In genomic region chr3:138517881-138518280, GRCm38 (mm10) we compare ENCODE assay signal across 8 mouse cellular contexts. TPM values are rescaled to one million over a fixed set of nuclear protein-coding genes. Genes with fewer than 3 reads are reported as not detected.
DNase-seq lines count a peak whose midpoint lies in the region; ATAC-seq and TF ChIP-seq lines count a peak whose summit lies in the region.

No protein-coding gene starts in this region.

- peak; percentile 86 for ATAC-seq in megakaryocyte progenitor cell, adult 5-6 weeks (replicated peaks; ENCODE audit: poor library complexity)
- no peak for ATAC-seq in midbrain, embryonic 14.5 days (ENCODE audit: low FRiP score, low TSS enrichment)
- no peak for ATAC-seq in hindbrain, embryonic 16.5 days

- WGBS in cerebellum, adult 2 months = 73% methylated on average over 3 of the region's 3 CpGs
- WGBS in thymus, adult 2 months = 81% methylated on average over 3 of the region's 3 CpGs
- WGBS in midbrain, embryonic 14.5 days = 82% methylated on average over 3 of the region's 3 CpGs
- WGBS in hindbrain, embryonic 16.5 days = 70% methylated on average over 3 of the region's 3 CpGs

- no peak overlapping the region for H3K27ac ChIP-seq in cerebellum, adult 2 months (ENCODE audit: insufficient read depth, low read length)
- H3K27ac ChIP-seq in thymus, adult 2 months (ENCODE audit: control insufficient read depth, insufficient read depth, low read length) = no peak overlapping the region
- H3K27ac ChIP-seq in midbrain, embryonic 14.5 days (replicated peaks; ENCODE audit: low read depth, low read length) = no peak overlapping the region
- no peak overlapping the region for H3K27ac ChIP-seq in hindbrain, embryonic 16.5 days (ENCODE audit: low read depth, low read length)

- no peak overlapping the region for H3K4me3 ChIP-seq in cerebellum, adult 2 months (replicated peaks; ENCODE audit: insufficient read depth, low read depth, low read length)
- no peak overlapping the region for H3K4me3 ChIP-seq in thymus, adult 2 months (ENCODE audit: control insufficient read depth, insufficient read depth, low read length)
- no peak overlapping the region for H3K4me3 ChIP-seq in midbrain, embryonic 14.5 days (replicated peaks; ENCODE audit: low read depth, low read length)
- H3K4me3 ChIP-seq in hindbrain, embryonic 16.5 days (ENCODE audit: low read length) = no peak overlapping the region

- TF ChIP-seq POLR2A in cerebellum, adult 2 months (IDR thresholded peaks at IDR 0.05; ENCODE audit: borderline replicate concordance, insufficient read depth, low read length) = no peak
- no peak for TF ChIP-seq POLR2A in thymus, adult 2 months (IDR thresholded peaks at IDR 0.05; ENCODE audit: control insufficient read depth, extremely low read depth, insufficient read depth, low read length, poor library complexity)

- H3K4me1 ChIP-seq in cerebellum, adult 2 months (ENCODE audit: control insufficient read depth, insufficient read depth, low read length) = no peaks in the 10 kb centered on the region
- peaks cover 3% of the 10 kb centered on the region for H3K4me1 ChIP-seq in thymus, adult 2 months (replicated peaks; ENCODE audit: control insufficient read depth, insufficient read depth, low read length)
- peaks cover 11% of the 10 kb centered on the region for H3K4me1 ChIP-seq in midbrain, embryonic 14.5 days (ENCODE audit: control insufficient read depth, insufficient read depth, low read length)
- H3K4me1 ChIP-seq in hindbrain, embryonic 16.5 days (ENCODE audit: control insufficient read depth, insufficient read depth, low read depth, low read length) = no peaks in the 10 kb centered on the region

- 0 out of 2 replicates have a peak, but pooled peaks have one; percentile 6 for TF ChIP-seq CTCF in cerebellum, adult 2 months (IDR thresholded peaks at IDR 0.05; ENCODE audit: borderline replicate concordance, insufficient read depth, low read depth, low read length)
- TF ChIP-seq CTCF in thymus, adult 2 months (IDR thresholded peaks at IDR 0.05; ENCODE audit: borderline replicate concordance, control insufficient read depth, extremely low read depth, insufficient read depth, low read length, poor library complexity) = no peak

- H3K36me3 ChIP-seq in thymus, adult 2 months (ENCODE audit: control insufficient read depth, insufficient read depth, low read length) = no peaks in the 10 kb centered on the region
- no peaks in the 10 kb centered on the region for H3K36me3 ChIP-seq in midbrain, embryonic 14.5 days (ENCODE audit: control insufficient read depth, insufficient read depth, low read length)
- H3K36me3 ChIP-seq in hindbrain, embryonic 16.5 days (ENCODE audit: control insufficient read depth, insufficient read depth, low read length) = no peaks in the 10 kb centered on the region

- no peak overlapping the region for H3K9ac ChIP-seq in midbrain, embryonic 14.5 days (replicated peaks; ENCODE audit: low read length)
- H3K9ac ChIP-seq in hindbrain, embryonic 16.5 days (ENCODE audit: low read depth, low read length) = no peak overlapping the region

- H3K27me3 ChIP-seq in cerebellum, adult 2 months (ENCODE audit: control insufficient read depth, insufficient read depth, low read length) = no peaks in the 10 kb centered on the region
- no peaks in the 10 kb centered on the region for H3K27me3 ChIP-seq in thymus, adult 2 months (ENCODE audit: control insufficient read depth, insufficient read depth, low read length)
- no peaks in the 10 kb centered on the region for H3K27me3 ChIP-seq in midbrain, embryonic 14.5 days (ENCODE audit: control insufficient read depth, insufficient read depth, low read length)
- H3K27me3 ChIP-seq in hindbrain, embryonic 16.5 days (replicated peaks; ENCODE audit: control insufficient read depth, insufficient read depth, low read length) = no peaks in the 10 kb centered on the region

- H3K9me3 ChIP-seq in midbrain, embryonic 14.5 days (ENCODE audit: control insufficient read depth, low read length) = peaks cover 4% of the 10 kb centered on the region; the same call in 1 of the 2 replicates
- no peaks in the 10 kb centered on the region for H3K9me3 ChIP-seq in hindbrain, embryonic 16.5 days (ENCODE audit: control insufficient read depth, low read length)

- DNase-seq in cerebellum, adult 2 months = no peak
- no peak for DNase-seq in cerebellum, adult 18-20 months
- DNase-seq in thymus, adult 2 months = peak; percentile 54
- DNase-seq in thymus, adult 18-20 months = no peak
- no peak for DNase-seq in frontal cortex, postnatal 36 days (ENCODE audit: low spot score in 2 of 2)
- no peak for DNase-seq in midbrain, embryonic 14.5 days

- H3K4me2 ChIP-seq in midbrain, embryonic 14.5 days (ENCODE audit: low read length) = no peak overlapping the region
- no peak overlapping the region for H3K4me2 ChIP-seq in hindbrain, embryonic 16.5 days (ENCODE audit: low read length)

RNA-seq across cellular contexts. Expression of gene Eif4e, which starts 8.1 kb away (rescaled TPM):
- polyA plus RNA-seq in cerebellum, adult 2 months (2012; rRNA removed) = 137 and 138 TPM in 2 replicates
- 20.1 and 25.1 TPM in 2 replicates for polyA plus RNA-seq in thymus, adult 2 months (2012; rRNA removed)
- 424 and 430 TPM in 2 replicates for total RNA-seq in megakaryocyte progenitor cell, adult 5-6 weeks (2015)
- total RNA-seq in megakaryocyte progenitor cell, adult 5-6 weeks (2017) = 161 and 224 TPM in 2 replicates
- polyA plus RNA-seq in midbrain, embryonic 14.5 days (2014; fragmentation: Nextera tagmentation; extraction: Ambion mirVana) = 335 and 356 TPM in 2 replicates
- polyA plus RNA-seq in hindbrain, embryonic 16.5 days (2015; fragmentation: Nextera tagmentation; extraction: Ambion mirVana) = 315 and 352 TPM in 2 replicates

RNA-seq across cellular contexts. Expression of gene Metap1, which starts 28.6 kb away (rescaled TPM):
- 43.1 and 45.3 TPM in 2 replicates for polyA plus RNA-seq in cerebellum, adult 2 months (2012; rRNA removed)
- 18.6 and 23.1 TPM in 2 replicates for polyA plus RNA-seq in thymus, adult 2 months (2012; rRNA removed)
- 42.0 and 45.9 TPM in 2 replicates for total RNA-seq in megakaryocyte progenitor cell, adult 5-6 weeks (2015)
- total RNA-seq in megakaryocyte progenitor cell, adult 5-6 weeks (2017) = 47.6 and 61.4 TPM in 2 replicates
- 48.2 and 60.3 TPM in 2 replicates for polyA plus RNA-seq in midbrain, embryonic 14.5 days (2014; fragmentation: Nextera tagmentation; extraction: Ambion mirVana)
- polyA plus RNA-seq in hindbrain, embryonic 16.5 days (2015; fragmentation: Nextera tagmentation; extraction: Ambion mirVana) = 45.7 and 47.5 TPM in 2 replicates
